Mouse (Mus musculus) erythroblast, embryonic 14.5 days (primary cell): ENCODE results near the gene Clspn.

Source experiments
- GATA1 ChIP-seq: IDR thresholded peaks from 2 replicates; pipeline ENCODE4 v1.6.1; 2012; ENCODE audit warnings: low read length, inconsistent platforms, mixed read lengths
- TAL1 ChIP-seq: IDR thresholded peaks from 3 replicates; pipeline ENCODE4 v1.6.1; 2012; ENCODE audit warnings: low read length, inconsistent platforms, mixed read lengths

- TF ChIP-seq TAL1 (no peak), GATA1 (no peak)
These were observed 22.3 kb downstream of the Clspn start for GRCm38 (mm10) chr4:126579077-126579476.
